Comparison of ENCODE assay signal across 16 mouse cellular contexts in the genomic region with DNA sequence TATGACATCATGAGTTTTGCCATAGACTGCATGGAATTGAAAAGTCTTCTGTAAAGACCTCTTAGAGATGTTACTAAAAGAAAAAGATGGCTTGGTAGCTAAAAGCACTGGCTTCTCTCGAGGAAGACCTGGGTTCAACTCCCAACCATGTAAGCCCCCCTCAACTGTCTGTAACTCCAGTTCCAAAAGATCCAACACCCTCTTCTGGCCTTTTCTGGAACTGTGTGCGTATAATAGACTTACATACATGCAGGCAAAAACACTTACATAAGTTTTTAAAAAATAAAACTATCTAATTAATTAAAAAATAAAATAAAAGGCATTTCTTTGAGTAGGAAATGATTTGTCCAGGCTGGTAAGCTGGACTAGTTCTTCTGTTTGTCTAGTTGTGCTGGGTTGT.
A peak's percentile ranks its signal among the peaks of the same experiment; 100 is the strongest.
DNase-seq lines count a peak whose midpoint lies in the region; ATAC-seq lines count a peak whose summit lies in the region.
"Had no signal": no experiment of that assay in that cellular context is flagged by ENCODE, and none has a peak within 500 bp of the region (broad histone marks: within the 10 kb centered on the region; RNA-seq: fewer than 3 reads in every experiment).

No protein-coding gene starts in this region.

- 83% methylated on average over 2 of the region's 2 CpGs for WGBS in kidney, embryonic 16.5 days

- no peak overlapping the region for H3K4me2 ChIP-seq in kidney, embryonic 16.5 days (replicated peaks; ENCODE audit: low read depth, low read length)
- H3K4me2 ChIP-seq: midbrain, embryonic 13.5 days; neural tube, embryonic 12.5 days had no signal

- H3K27me3 ChIP-seq in kidney, embryonic 16.5 days (ENCODE audit: insufficient read depth, low read length) = no peaks in the 10 kb centered on the region
- H3K27me3 ChIP-seq: midbrain, embryonic 13.5 days; neural tube, embryonic 12.5 days had no signal

- peak overlapping the region; percentile 52 for H3K27ac ChIP-seq in kidney, embryonic 16.5 days (ENCODE audit: low read length)
- H3K27ac ChIP-seq: hindbrain, embryonic 10.5 days; left cerebral cortex, adult 2 months; liver, embryonic 14.5 days; midbrain, embryonic 13.5 days; neural tube, embryonic 12.5 days had no signal

- no peak overlapping the region for H3K9ac ChIP-seq in kidney, embryonic 16.5 days (replicated peaks; ENCODE audit: low read length)
- H3K9ac ChIP-seq: liver, embryonic 14.5 days; midbrain, embryonic 13.5 days; neural tube, embryonic 12.5 days had no signal

- no peaks in the 10 kb centered on the region for H3K36me3 ChIP-seq in kidney, embryonic 16.5 days (ENCODE audit: insufficient read depth, low read length)
- H3K36me3 ChIP-seq: hindbrain, embryonic 10.5 days; midbrain, embryonic 13.5 days; neural tube, embryonic 12.5 days had no signal

- ATAC-seq in kidney, embryonic 16.5 days (ENCODE audit: low FRiP score, low TSS enrichment) = no peak
- ATAC-seq: midbrain, embryonic 13.5 days had no signal

- H3K9me3 ChIP-seq in kidney, embryonic 16.5 days (ENCODE audit: low read length) = no peaks in the 10 kb centered on the region
- H3K9me3 ChIP-seq: G1E; hindbrain, embryonic 10.5 days; midbrain, embryonic 13.5 days; neural tube, embryonic 12.5 days had no signal

- DNase-seq in kidney, adult 8-10 months = no peak
- peak; percentile 11 for DNase-seq in CD4-positive helper T cell, adult 2 months (ENCODE audit: low read depth, low spot score)
- DNase-seq in T-cell, adult 2 months (ENCODE audit: low spot score) = peak; percentile 10
- peak; percentile 33 for DNase-seq in naive thymus-derived CD4-positive, alpha-beta T cell, adult 2 months (ENCODE audit: low read depth)
- DNase-seq in thymus, postnatal 10 days (ENCODE audit: low spot score in 2 of 2) = no peak
- DNase-seq in layer of hippocampus, adult 11-12 months (ENCODE audit: low spot score) = no peak
- DNase-seq: cerebellum, adult 9-11 months; kidney, postnatal 25 days; right cerebral cortex, adult 18-20 months had no signal

- no peak overlapping the region for H3K4me3 ChIP-seq in kidney, embryonic 16.5 days (ENCODE audit: low read length)
- H3K4me3 ChIP-seq: hindbrain, embryonic 10.5 days; left cerebral cortex, adult 2 months; midbrain, embryonic 13.5 days; neural tube, embryonic 12.5 days had no signal

- H3K4me1 ChIP-seq in kidney, embryonic 16.5 days (ENCODE audit: insufficient read depth, low read length) = peaks cover 53% of the 10 kb centered on the region

Comparison
In these comparisons a context has a peak if more than half of its experiments do, and no peak if none do; other contexts are left out.
1. DNase-seq: peak in CD4-positive helper T cell, adult 2 months (single experiment), T-cell, adult 2 months (single experiment) and naive thymus-derived CD4-positive, alpha-beta T cell, adult 2 months (single experiment); none in kidney, adult 8-10 months (0 of 2), thymus, postnatal 10 days (0 of 2) and layer of hippocampus, adult 11-12 months (single experiment).